Mouse (Mus musculus) lung, embryonic 14.5 days (tissue): ENCODE measurements around the gene Gm17542. TPM values are rescaled to one million over a fixed set of nuclear protein-coding genes. Genes with fewer than 3 reads are reported as not detected.
"Not testable (repeated sequence)": the region's sequence is repeated elsewhere in the genome, so short reads cannot be mapped to it uniquely, and the experiment has no call there.

ENCODE experiments used
- ATAC-seq: fragments of 200-750 bp; cut with Nextera tagmentation; 2 replicates; pipeline ENCODE4 v1.8.0; 2017; ENCODE audit warnings: mild to moderate bottlenecking, moderate TSS enrichment, moderate library complexity; ENCODE audit not compliant: insufficient read depth
- DNase-seq: peaks from one replicate; pipeline ENCODE4 v3.0.0-alpha.2; 2015
- H3K27ac ChIP-seq: fragments of 300-500 bp; sonication (generic); 2 replicates; pipeline ENCODE4 v1.5.1; 2014; ENCODE audit warnings: low read depth, mild to moderate bottlenecking, moderate library complexity
- H3K27me3 ChIP-seq: fragments of 300-500 bp; sonication (generic); 2 replicates; pipeline ENCODE4 v1.6.1; 2014; ENCODE audit warnings: low read length, control low read depth; ENCODE audit not compliant: insufficient read depth
- H3K36me3 ChIP-seq: fragments of 300-500 bp; sonication (generic); 2 replicates; pipeline ENCODE4 v1.6.1; 2014; ENCODE audit warnings: control low read depth; ENCODE audit not compliant: insufficient read depth
- H3K4me1 ChIP-seq: fragments of 300-500 bp; sonication (generic); 2 replicates; pipeline ENCODE4 v1.6.1; 2014; ENCODE audit warnings: antibody characterized with exemption, control low read depth; ENCODE audit not compliant: insufficient read depth
- H3K4me2 ChIP-seq: fragments of 300-500 bp; sonication (generic); 2 replicates; pipeline ENCODE4 v1.6.1; 2014; ENCODE audit warnings: mild to moderate bottlenecking
- H3K4me3 ChIP-seq: fragments of 300-500 bp; sonication (generic); 2 replicates; pipeline ENCODE4 v1.5.1; 2014; ENCODE audit warnings: low read depth, low read length
- H3K9ac ChIP-seq: fragments of 300-500 bp; sonication (generic); 2 replicates; pipeline ENCODE4 v1.6.1; 2014
- H3K9me3 ChIP-seq: fragments of 300-500 bp; sonication (generic); 2 replicates; pipeline ENCODE4 v1.6.1; 2016; ENCODE audit warnings: low read depth, low read length, control low read depth
- CTCF ChIP-seq: IDR thresholded peaks from 2 replicates; pipeline ENCODE4 v1.5.1; 2016; ENCODE audit warnings: antibody characterized with exemption, low read depth
- WGBS: fragments of 180-500 bp; shearing (Covaris S2); extraction: QIAGEN DNeasy Blood & Tissue Kit; methylation state at CpG from one replicate; pipeline ENCODE4 v1.1.7; 2014; 5-methylcytosine and 5-hydroxymethylcytosine counted together
- polyA plus RNA-seq: library from polyadenylated mRNA; unstranded; fragments of >200 nt; fragmentation: Nextera tagmentation; extraction: Ambion mirVana; gene quantifications from 2 replicates; pipeline ENCODE4 v1.2.1, GENCODE M21; 2014

The Gm17542 gene
- not detected in 2 replicates for polyA plus RNA-seq

- DNase-seq, ATAC-seq, H3K9me3 ChIP-seq, H3K4me2 ChIP-seq, H3K4me3 ChIP-seq, H3K4me1 ChIP-seq, H3K27me3 ChIP-seq, H3K9ac ChIP-seq, H3K27ac ChIP-seq, H3K36me3 ChIP-seq: not testable (repeated sequence)
Measured at GRCm38 (mm10) chr10:58718110-58718509, at the start of gene Gm17542. Gene Gm17542, minus strand, starts transcription at chr10:58718210.

DNA sequence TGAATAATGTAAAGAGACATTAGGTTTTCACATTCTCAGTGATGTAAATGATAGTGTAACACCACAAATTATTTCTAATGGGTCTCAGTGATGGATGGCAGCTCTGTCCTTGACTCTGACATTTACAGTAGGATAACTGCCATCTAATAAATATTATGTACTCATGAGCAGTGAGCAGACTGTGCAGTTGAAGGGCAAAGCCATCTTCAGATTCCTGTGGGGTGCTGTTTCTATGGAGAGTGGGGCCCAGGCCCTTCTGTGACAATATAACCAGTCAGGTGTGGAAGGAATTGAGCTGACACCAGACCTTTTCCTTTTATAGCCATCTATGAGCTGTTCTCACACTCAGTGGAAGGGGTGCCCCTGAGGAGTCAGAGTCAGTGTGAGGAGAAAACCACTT lies 21.8 kb upstream of the Gm17542 start:
- ATAC-seq (no peak), DNase-seq (no peak)
- no peaks in the 10 kb centered on the region for H3K9me3 ChIP-seq
- no peak overlapping the region for H3K4me3 ChIP-seq
- H3K27ac ChIP-seq = no peak overlapping the region
- H3K4me1 ChIP-seq = no peaks in the 10 kb centered on the region
- H3K4me2 ChIP-seq = no peak overlapping the region
- no peaks in the 10 kb centered on the region for H3K27me3 ChIP-seq
- no peak overlapping the region for H3K9ac ChIP-seq
- no peak for TF ChIP-seq CTCF
- H3K36me3 ChIP-seq = no peaks in the 10 kb centered on the region

DNA sequence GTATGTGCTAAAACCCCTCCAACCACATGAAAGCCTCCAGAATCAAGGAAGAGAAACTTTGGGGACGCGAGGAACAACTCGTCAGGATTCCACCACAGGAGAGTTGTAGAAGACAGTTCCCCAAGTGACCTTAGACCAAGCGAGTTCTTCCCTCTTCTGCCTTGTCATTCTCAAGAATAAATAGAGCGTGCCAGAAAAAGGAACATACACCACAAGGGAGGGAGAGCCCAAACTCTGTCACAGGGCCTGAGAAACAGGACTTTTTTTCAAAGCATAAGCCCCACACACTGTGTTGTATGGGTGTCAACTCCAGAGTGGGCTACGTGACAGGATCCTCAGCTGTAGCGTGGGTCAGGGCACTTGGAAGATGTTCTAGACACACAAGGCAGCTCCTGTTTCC lies 20.1 kb upstream of the Gm17542 start:
- Histone ChIP-seq H3K4me3 (no peak overlapping the region), H3K27ac (no peak overlapping the region), H3K9me3 (no peaks in the 10 kb centered on the region), H3K4me1 (no peaks in the 10 kb centered on the region), H3K36me3 (no peaks in the 10 kb centered on the region), H3K4me2 (no peak overlapping the region), H3K27me3 (no peaks in the 10 kb centered on the region), H3K9ac (no peak overlapping the region)
- no peak for ATAC-seq
- 77% methylated on average over 7 of the region's 7 CpGs for WGBS
- DNase-seq = no peak
- TF ChIP-seq CTCF = no peak

GRCm38 (mm10) chr10:58714789-58715148 lies 3.2 kb downstream of the Gm17542 start:
- peak overlapping the region; percentile 50 for H3K4me2 ChIP-seq
- no peak overlapping the region for H3K9ac ChIP-seq
- ATAC-seq = no peak
- H3K27me3 ChIP-seq = no peaks in the 10 kb centered on the region
- no peak for TF ChIP-seq CTCF
- no peak overlapping the region for H3K27ac ChIP-seq
- H3K36me3 ChIP-seq = no peaks in the 10 kb centered on the region
- H3K9me3 ChIP-seq = no peaks in the 10 kb centered on the region
- no peak for DNase-seq
- 0 out of 2 replicates have a peak, but pooled peaks cover 7% of the 10 kb centered on the region for H3K4me1 ChIP-seq
- H3K4me3 ChIP-seq = peak overlapping the region; percentile 21
- 52% methylated on average over 3 of the region's 3 CpGs for WGBS

GRCm38 (mm10) chr10:58713855-58714788 lies 3.9 kb downstream of the Gm17542 start:
- WGBS = 15% methylated on average over 24 of the region's 24 CpGs
- H3K36me3 ChIP-seq = no peaks in the 10 kb centered on the region
- peak overlapping the region; percentile 21 for H3K4me3 ChIP-seq
- no peak overlapping the region; the same call in 1 of the 2 replicates for H3K27ac ChIP-seq
- 0 out of 2 replicates have a peak, but pooled peaks cover 7% of the 10 kb centered on the region for H3K4me1 ChIP-seq
- peak overlapping the region; percentile 23 for H3K9ac ChIP-seq
- H3K27me3 ChIP-seq = no peaks in the 10 kb centered on the region
- no peaks in the 10 kb centered on the region for H3K9me3 ChIP-seq
- ATAC-seq (peak; percentile 81; the same call in 1 of the 2 replicates), DNase-seq (peak; percentile 65)
- H3K4me2 ChIP-seq = peak overlapping the region; percentile 50
- TF ChIP-seq CTCF = no peak

- no peak overlapping the region for H3K27ac ChIP-seq
- no peaks in the 10 kb centered on the region for H3K27me3 ChIP-seq
- no peak for TF ChIP-seq CTCF
- DNase-seq (no peak), ATAC-seq (no peak)
- no peak overlapping the region for H3K4me2 ChIP-seq
- no peaks in the 10 kb centered on the region for H3K9me3 ChIP-seq
- no peak overlapping the region for H3K4me3 ChIP-seq
- WGBS = 88% methylated on average over 7 of the region's 7 CpGs
- H3K4me1 ChIP-seq = 0 out of 2 replicates have a peak, but pooled peaks cover 7% of the 10 kb centered on the region
- no peak overlapping the region for H3K9ac ChIP-seq
- no peaks in the 10 kb centered on the region for H3K36me3 ChIP-seq
Measured at GRCm38 (mm10) chr10:58713225-58713624, 4.8 kb downstream of the Gm17542 start.

DNA sequence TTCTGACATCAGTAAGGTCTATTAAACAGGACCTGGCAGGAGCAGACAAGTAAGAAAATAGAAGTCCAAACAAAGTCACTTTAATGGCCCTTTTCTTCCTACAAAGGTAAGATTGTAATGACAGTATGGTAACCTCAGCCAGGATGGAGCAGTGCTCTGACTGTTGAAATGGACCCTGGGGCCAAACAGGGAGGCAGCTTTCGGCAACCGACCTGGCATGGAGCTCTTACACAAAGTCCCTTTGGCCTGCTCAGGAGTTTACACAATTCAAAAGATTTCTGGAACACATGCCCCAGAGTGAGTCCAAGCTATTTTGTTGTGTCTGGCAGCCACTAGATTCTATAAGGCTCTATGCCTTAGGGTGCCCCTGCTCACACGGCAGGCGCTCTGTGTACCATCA lies 9.0 kb downstream of the Gm17542 start:
- TF ChIP-seq CTCF = no peak
- Histone ChIP-seq H3K27ac (no peak overlapping the region), H3K4me3 (no peak overlapping the region), H3K4me2 (no peak overlapping the region), H3K9ac (no peak overlapping the region), H3K27me3 (no peaks in the 10 kb centered on the region), H3K4me1 (0 out of 2 replicates have a peak, but pooled peaks cover 6% of the 10 kb centered on the region), H3K9me3 (no peaks in the 10 kb centered on the region), H3K36me3 (no peaks in the 10 kb centered on the region)
- no peak for ATAC-seq
- WGBS = 91% methylated on average over 4 of the region's 4 CpGs
- no peak for DNase-seq
